Mouse (Mus musculus): Measurements from ENCODE around the gene Vpreb3. TPM values are rescaled to one million over a fixed set of nuclear protein-coding genes. Genes with fewer than 3 reads are reported as not detected.
A peak's percentile ranks its signal among the peaks of the same experiment; 100 is the strongest.

Vpreb3 gene
- total RNA-seq, 2 experiments from 2014 or later = not detected

GRCm38 (mm10) chr10:75954381-75954811 is 11.5 kb downstream of the Vpreb3 start, which contains the start of gene Gm5134:
Gene Gm5134, plus strand, starts transcription at chr10:75954514.
- DNase-seq (ENCODE audit: low spot score in 2 of 2) = no peak

DNA sequence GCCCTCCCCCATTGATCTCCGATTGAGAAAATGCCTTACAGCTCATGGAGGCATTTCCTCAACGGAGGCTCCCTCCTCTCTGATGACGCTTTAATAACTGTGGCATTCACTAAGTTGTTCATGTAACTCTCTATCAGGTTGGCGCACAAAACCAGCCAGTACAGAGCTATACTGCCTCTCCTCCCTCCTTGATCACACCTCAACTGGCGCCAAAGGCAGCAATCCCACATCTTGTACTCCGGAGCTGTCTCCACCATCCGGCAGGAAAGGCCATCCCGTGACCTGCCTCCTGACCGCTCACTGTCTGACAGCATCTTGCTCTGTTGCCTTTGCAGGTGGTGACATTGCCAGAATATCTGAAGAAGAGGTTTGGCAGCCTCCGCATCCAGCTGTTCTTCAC is 31.0 kb downstream of the Vpreb3 start:
- no peak for DNase-seq (ENCODE audit: low spot score in 2 of 2)

- DNase-seq (ENCODE audit: low spot score in 2 of 2) = no peak
These were observed 32.4 kb downstream of the Vpreb3 start for GRCm38 (mm10) chr10:75975216-75975615.

DNA sequence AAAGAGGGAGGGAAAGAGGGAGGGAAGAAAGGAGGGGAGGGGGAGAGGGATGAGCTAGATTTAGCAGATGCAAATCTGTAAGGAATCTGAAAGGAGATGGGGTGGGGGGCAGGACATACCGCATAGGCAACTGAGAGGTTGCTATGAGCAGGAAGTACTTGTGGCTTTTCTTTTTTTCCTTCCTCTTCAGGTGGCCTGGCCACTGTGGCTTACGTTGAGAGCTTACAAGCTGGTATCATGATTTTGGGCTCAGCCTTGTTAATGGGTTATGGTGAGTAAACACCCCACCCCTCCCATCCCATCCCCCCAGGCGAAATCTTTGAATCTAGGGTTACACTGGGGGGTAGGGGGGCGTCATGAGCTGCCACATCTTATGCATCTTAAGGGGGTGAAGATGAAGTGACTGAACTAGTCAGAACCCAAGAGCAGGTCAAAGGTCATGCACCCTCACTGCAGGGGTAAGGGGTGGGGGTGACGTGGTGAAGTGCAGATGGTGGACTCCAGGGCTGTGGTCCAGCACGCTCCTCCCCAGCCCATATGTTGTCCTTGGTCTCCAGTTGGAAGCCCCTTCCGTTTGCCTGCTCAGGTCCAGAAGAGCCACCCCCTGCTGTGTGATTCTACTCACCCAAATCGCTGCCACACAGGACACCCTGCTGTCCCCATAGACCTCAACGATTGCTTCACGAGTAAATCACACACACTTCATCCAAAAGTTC is 35.4 kb downstream of the Vpreb3 start:
- DNase-seq (ENCODE audit: low spot score in 2 of 2) = no peak

GRCm38 (mm10) chr10:75978835-75979157 is 35.9 kb downstream of the Vpreb3 start:
- DNase-seq (ENCODE audit: low spot score in 2 of 2) = no peak

DNA sequence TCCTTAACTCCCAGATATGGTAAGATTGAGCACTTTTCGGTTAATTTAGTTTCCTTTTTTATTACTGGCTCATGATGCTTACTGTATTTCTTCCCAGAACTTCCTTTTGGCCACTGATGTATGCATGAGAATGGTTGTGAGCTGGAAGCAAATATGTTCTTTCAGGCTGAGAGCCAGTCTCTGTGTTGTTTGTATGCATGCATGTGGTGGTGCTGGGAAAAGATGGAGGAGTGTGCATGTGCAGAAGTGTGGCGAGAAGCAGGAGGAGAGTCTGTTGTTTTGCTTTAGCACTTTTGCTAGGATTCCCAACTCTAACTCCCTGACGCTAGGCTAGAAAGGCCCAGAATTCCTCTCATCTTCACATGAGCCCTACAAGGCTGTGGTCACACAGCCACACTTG is 36.6 kb downstream of the Vpreb3 start:
- DNase-seq (ENCODE audit: low spot score in 2 of 2) = peak in 1 of 2 experiments; percentile 31

GRCm38 (mm10) chr10:75990430-75991042 is 47.7 kb downstream of the Vpreb3 start:
- no peak for DNase-seq (ENCODE audit: low spot score in 2 of 2)

DNA sequence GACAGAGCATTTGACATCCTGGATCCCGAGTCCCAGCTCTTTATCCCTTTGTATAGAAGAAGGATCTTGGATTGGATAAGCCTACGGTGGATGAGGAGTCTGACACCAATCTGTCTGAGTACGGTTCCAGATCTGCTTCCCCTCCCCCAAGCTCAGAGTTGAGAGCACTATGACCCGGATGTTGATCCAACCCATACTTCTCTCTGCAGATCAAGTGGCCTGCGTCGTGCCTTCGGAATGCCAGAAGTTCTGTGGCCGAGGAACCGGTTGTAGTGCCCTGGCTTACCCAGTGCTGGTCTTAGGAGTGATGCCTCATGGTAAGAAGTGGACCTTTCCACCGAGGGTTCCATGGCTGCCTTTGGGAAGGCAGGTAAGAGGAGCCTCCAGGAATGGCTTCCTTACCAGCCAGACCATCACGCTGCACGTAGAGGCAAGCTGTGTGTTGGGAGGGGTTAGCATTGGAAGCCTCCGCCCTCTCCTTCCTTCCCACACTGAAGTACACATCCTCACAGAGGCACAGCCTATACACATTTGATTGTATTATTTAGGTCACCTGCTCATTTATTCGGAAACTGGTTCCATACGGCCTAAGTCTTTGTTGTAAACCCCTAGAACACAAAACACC is 50.9 kb downstream of the Vpreb3 start:
- DNase-seq (ENCODE audit: low spot score in 2 of 2) = no peak

GRCm38 (mm10) chr10:75994531-75995210 is 51.8 kb downstream of the Vpreb3 start:
- DNase-seq (ENCODE audit: low spot score in 2 of 2) = peak; percentile 9 to 30

- DNase-seq (ENCODE audit: low spot score in 2 of 2) = no peak
These were observed 52.6 kb downstream of the Vpreb3 start for GRCm38 (mm10) chr10:75995463-75995862.

- DNase-seq (ENCODE audit: low spot score in 2 of 2) = no peak
These were observed 53.5 kb downstream of the Vpreb3 start for GRCm38 (mm10) chr10:75996315-75996714.

Other genes starting within 250 kb of the Vpreb3 start
- gene Cabin1, start 178.7 kb upstream of the Vpreb3 start, total RNA-seq (2021) = 10 to 100 TPM; 66.9 to 81.2 TPM
- 10 to 100 TPM; 37.8 to 42.2 TPM for gene Ddt, start 169.6 kb upstream of the Vpreb3 start, total RNA-seq (2021)
- gene Gm20441, start 162.1 kb upstream of the Vpreb3 start, total RNA-seq (2021) = not detected
- 1 to 10 TPM; 1.3 to 2.5 TPM for gene Gstt3, start 161.6 kb upstream of the Vpreb3 start, total RNA-seq (2021)
- 1 to 10 TPM; 4.6 to 4.7 TPM for gene Gstt1, start 144.5 kb upstream of the Vpreb3 start, total RNA-seq (2021)
- gene Gstt4, start 120.5 kb upstream of the Vpreb3 start, total RNA-seq (2021) = not detected
- 1 to 10 TPM; 3.5 to 4.0 TPM for gene Gstt2, start 105.6 kb upstream of the Vpreb3 start, total RNA-seq (2021)
- 100 to 1,000 TPM; 563 to 640 TPM for gene Mif, start 82.8 kb upstream of the Vpreb3 start, total RNA-seq (2021)
- gene Derl3, start 49.6 kb upstream of the Vpreb3 start, total RNA-seq (2021) = 1 to 10 TPM; 2.0 to 2.1 TPM
- 10 to 100 TPM; 80.6 to 84.5 TPM for gene Smarcb1, start 21.4 kb upstream of the Vpreb3 start, total RNA-seq (2021)
- 100 to 1,000 TPM; 286 to 309 TPM for gene Chchd10, start 9.9 kb upstream of the Vpreb3 start, total RNA-seq (2021)
- gene Mmp11, start 6.6 kb upstream of the Vpreb3 start, total RNA-seq (2021) = 1 to 10 TPM; 2.3 to 3.3 TPM
- gene Gm867, start 2.4 kb upstream of the Vpreb3 start, total RNA-seq (2021) = 1 to 10 TPM in 1 of 2 experiments, under 1 TPM in 1; 0.88 to 1.1 TPM
- not detected for gene Gm5134, start 11.5 kb downstream of the Vpreb3 start, total RNA-seq (2021)
- gene Zfp280b, start 89.6 kb downstream of the Vpreb3 start, total RNA-seq (2021) = 10 to 100 TPM; 12.8 to 13.5 TPM
- gene Slc5a4b, start 167.9 kb downstream of the Vpreb3 start, total RNA-seq (2021) = under 1 TPM in 1 of 2 experiments, not detected in 1; 0.09 TPM
- not detected for gene Slc5a4a, start 204.4 kb downstream of the Vpreb3 start, total RNA-seq (2021)